Mouse (Mus musculus): ENCODE measurements around the gene Nudt22. TPM values are rescaled to one million over a fixed set of nuclear protein-coding genes. Genes with fewer than 3 reads are reported as not detected.

Gene Nudt22
- polyA plus RNA-seq, 1 experiment: 7.7 TPM

GRCm38 (mm10) chr19:6999360-7000063, 3.6 kb upstream of the Nudt22 start:
- H3K36me3 ChIP-seq (ENCODE audit: control insufficient read depth, insufficient read depth, low read length, poor library complexity, severe bottlenecking): no peaks in the 10 kb centered on the region
- no peak overlapping the region for H3K9ac ChIP-seq (ENCODE audit: low read depth, poor library complexity, severe bottlenecking)
- no peaks in the 10 kb centered on the region for H3K27me3 ChIP-seq (ENCODE audit: control insufficient read depth, insufficient read depth, low read length, poor library complexity, severe bottlenecking)
- H3K4me3 ChIP-seq (ENCODE audit: low read depth, low read length): no peak overlapping the region
- no peak overlapping the region for H3K27ac ChIP-seq (ENCODE audit: insufficient read depth, low read length)
- no peaks in the 10 kb centered on the region; the same call in 1 of the 2 replicates for H3K9me3 ChIP-seq (replicated peaks; ENCODE audit: control insufficient read depth, insufficient read depth, low read length, poor library complexity, severe bottlenecking)
- H3K4me1 ChIP-seq (ENCODE audit: control insufficient read depth, insufficient read depth, low read length): no peaks in the 10 kb centered on the region
- TF ChIP-seq CTCF (IDR thresholded peaks at IDR 0.05; ENCODE audit: low read depth, low read length): no peak
- no peak for TF ChIP-seq EP300 (IDR thresholded peaks at IDR 0.05; ENCODE audit: insufficient read depth, low read depth, low read length)
- TF ChIP-seq POLR2A (IDR thresholded peaks at IDR 0.05; ENCODE audit: insufficient read depth, low read length): no peak

GRCm38 (mm10) chr19:6997721-6998290, 1.9 kb upstream of the Nudt22 start:
- Histone ChIP-seq H3K9me3 (replicated peaks; ENCODE audit: control insufficient read depth, insufficient read depth, low read length, poor library complexity, severe bottlenecking) (no peaks in the 10 kb centered on the region; the same call in 1 of the 2 replicates), H3K9ac (ENCODE audit: low read depth, poor library complexity, severe bottlenecking) (no peak overlapping the region), H3K4me1 (ENCODE audit: control insufficient read depth, insufficient read depth, low read length) (no peaks in the 10 kb centered on the region), H3K27ac (ENCODE audit: insufficient read depth, low read length) (no peak overlapping the region), H3K36me3 (ENCODE audit: control insufficient read depth, insufficient read depth, low read length, poor library complexity, severe bottlenecking) (no peaks in the 10 kb centered on the region), H3K27me3 (ENCODE audit: control insufficient read depth, insufficient read depth, low read length, poor library complexity, severe bottlenecking) (no peaks in the 10 kb centered on the region), H3K4me3 (ENCODE audit: low read depth, low read length) (no peak overlapping the region)
- TF ChIP-seq CTCF (IDR thresholded peaks at IDR 0.05; ENCODE audit: low read depth, low read length): no peak
- TF ChIP-seq POLR2A (IDR thresholded peaks at IDR 0.05; ENCODE audit: insufficient read depth, low read length): no peak
- no peak for TF ChIP-seq EP300 (IDR thresholded peaks at IDR 0.05; ENCODE audit: insufficient read depth, low read depth, low read length)

DNA sequence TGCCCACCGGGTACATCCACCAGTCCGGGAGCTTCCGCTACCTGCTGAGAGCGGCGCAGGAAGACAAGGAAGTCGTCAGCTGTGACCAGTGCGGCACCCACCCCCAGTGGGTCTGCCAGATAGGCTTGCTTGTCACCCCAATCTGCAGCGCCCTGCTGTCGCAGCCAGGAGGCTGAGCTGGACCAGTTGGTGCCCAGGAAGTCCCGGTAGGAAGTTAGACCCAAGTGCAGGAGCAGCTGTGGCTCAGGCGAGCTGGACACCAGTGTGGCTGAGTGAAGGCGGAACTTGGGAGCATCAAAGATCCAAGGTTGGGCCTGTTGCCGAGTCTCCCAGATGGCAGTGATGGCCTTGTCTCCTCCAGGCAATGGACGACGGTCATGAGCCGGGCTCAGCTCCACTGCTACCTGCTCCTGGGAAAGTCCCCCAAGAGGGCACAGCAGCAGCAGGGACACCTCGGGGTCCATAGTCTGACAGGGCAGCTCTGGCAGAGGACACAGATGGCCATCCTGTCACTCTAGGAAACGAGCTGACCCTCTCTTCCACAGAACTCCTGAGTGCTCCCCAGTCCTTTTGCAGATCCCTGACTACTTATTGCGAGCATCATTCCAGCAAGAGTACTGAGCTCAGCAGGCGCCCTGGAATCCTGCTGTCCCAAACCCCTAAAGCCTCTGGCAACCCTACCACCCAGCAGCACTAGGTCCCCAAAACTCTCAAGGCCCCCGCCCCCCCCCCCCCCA, 494 bp downstream of the Nudt22 start:
- H3K4me1 ChIP-seq (ENCODE audit: control insufficient read depth, insufficient read depth, low read length): no peaks in the 10 kb centered on the region
- H3K27ac ChIP-seq (ENCODE audit: insufficient read depth, low read length): no peak overlapping the region
- H3K9me3 ChIP-seq (replicated peaks; ENCODE audit: control insufficient read depth, insufficient read depth, low read length, poor library complexity, severe bottlenecking): no peaks in the 10 kb centered on the region; the same call in 1 of the 2 replicates
- no peaks in the 10 kb centered on the region for H3K27me3 ChIP-seq (ENCODE audit: control insufficient read depth, insufficient read depth, low read length, poor library complexity, severe bottlenecking)
- TF ChIP-seq CTCF (IDR thresholded peaks at IDR 0.05; ENCODE audit: low read depth, low read length) (no peak), POLR2A (IDR thresholded peaks at IDR 0.05; ENCODE audit: insufficient read depth, low read length) (no peak), EP300 (IDR thresholded peaks at IDR 0.05; ENCODE audit: insufficient read depth, low read depth, low read length) (no peak)
- H3K9ac ChIP-seq (ENCODE audit: low read depth, poor library complexity, severe bottlenecking): peak overlapping the region; percentile 72
- peak overlapping the region; percentile 64 for H3K4me3 ChIP-seq (ENCODE audit: low read depth, low read length)
- H3K36me3 ChIP-seq (ENCODE audit: control insufficient read depth, insufficient read depth, low read length, poor library complexity, severe bottlenecking): no peaks in the 10 kb centered on the region

DNA sequence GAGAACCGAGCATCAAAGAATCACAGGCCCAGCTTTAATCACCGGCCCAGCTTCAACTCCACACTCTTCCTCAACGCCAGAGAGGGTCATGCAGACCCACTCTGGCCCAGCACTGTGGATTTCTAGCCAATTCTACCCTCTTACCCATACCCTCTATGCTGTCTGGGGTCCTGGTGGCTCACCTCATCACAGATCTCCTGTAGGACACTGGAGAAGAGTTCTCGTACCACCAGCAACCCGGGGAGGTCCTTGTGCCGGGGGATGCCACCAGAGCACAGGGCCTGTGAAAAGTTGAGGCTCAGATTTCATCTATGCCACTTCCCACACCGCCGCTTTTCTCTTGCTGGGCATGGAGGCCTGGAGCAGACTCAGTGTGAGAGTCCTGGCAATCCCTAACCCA, 1.4 kb downstream of the Nudt22 start:
- Histone ChIP-seq H3K9ac (ENCODE audit: low read depth, poor library complexity, severe bottlenecking) (no peak overlapping the region), H3K27ac (ENCODE audit: insufficient read depth, low read length) (no peak overlapping the region), H3K4me3 (ENCODE audit: low read depth, low read length) (no peak overlapping the region), H3K4me1 (ENCODE audit: control insufficient read depth, insufficient read depth, low read length) (no peaks in the 10 kb centered on the region), H3K36me3 (ENCODE audit: control insufficient read depth, insufficient read depth, low read length, poor library complexity, severe bottlenecking) (no peaks in the 10 kb centered on the region), H3K27me3 (ENCODE audit: control insufficient read depth, insufficient read depth, low read length, poor library complexity, severe bottlenecking) (no peaks in the 10 kb centered on the region), H3K9me3 (replicated peaks; ENCODE audit: control insufficient read depth, insufficient read depth, low read length, poor library complexity, severe bottlenecking) (no peaks in the 10 kb centered on the region; the same call in 1 of the 2 replicates)
- TF ChIP-seq POLR2A (IDR thresholded peaks at IDR 0.05; ENCODE audit: insufficient read depth, low read length) (no peak), CTCF (IDR thresholded peaks at IDR 0.05; ENCODE audit: low read depth, low read length) (no peak), EP300 (IDR thresholded peaks at IDR 0.05; ENCODE audit: insufficient read depth, low read depth, low read length) (no peak)

- TF ChIP-seq POLR2A (IDR thresholded peaks at IDR 0.05; ENCODE audit: insufficient read depth, low read length): no peak
- no peak for TF ChIP-seq CTCF (IDR thresholded peaks at IDR 0.05; ENCODE audit: low read depth, low read length)
- no peak for TF ChIP-seq EP300 (IDR thresholded peaks at IDR 0.05; ENCODE audit: insufficient read depth, low read depth, low read length)
- H3K4me1 ChIP-seq (ENCODE audit: control insufficient read depth, insufficient read depth, low read length): no peaks in the 10 kb centered on the region
Observed at GRCm38 (mm10) chr19:6994002-6994401, 1.9 kb downstream of the Nudt22 start.

More at GRCm38 (mm10) chr19:6994002-6994401, 1.9 kb downstream of the Nudt22 start:
- Histone ChIP-seq H3K27ac (ENCODE audit: insufficient read depth, low read length) (no peak overlapping the region), H3K4me3 (ENCODE audit: low read depth, low read length) (no peak overlapping the region), H3K9me3 (replicated peaks; ENCODE audit: control insufficient read depth, insufficient read depth, low read length, poor library complexity, severe bottlenecking) (no peaks in the 10 kb centered on the region; the same call in 1 of the 2 replicates), H3K9ac (ENCODE audit: low read depth, poor library complexity, severe bottlenecking) (no peak overlapping the region), H3K36me3 (ENCODE audit: control insufficient read depth, insufficient read depth, low read length, poor library complexity, severe bottlenecking) (no peaks in the 10 kb centered on the region), H3K27me3 (ENCODE audit: control insufficient read depth, insufficient read depth, low read length, poor library complexity, severe bottlenecking) (no peaks in the 10 kb centered on the region)
